Comparison of ENCODE assay signal across 8 mouse cellular contexts in genomic region chr11:62820059-62820541, GRCm38 (mm10). TPM values are rescaled to one million over a fixed set of nuclear protein-coding genes. Genes with fewer than 3 reads are reported as not detected.
DNase-seq lines count a peak whose midpoint lies in the region.

TSS of gene Trim16 (plus strand) at chr11:62820231.

- peaks cover 24% of the 10 kb centered on the region for H3K4me1 ChIP-seq in hindbrain, embryonic 10.5 days (replicated peaks)

- H3K9me3 ChIP-seq in hindbrain, embryonic 10.5 days, result no peaks in the 10 kb centered on the region

- H3K36me3 ChIP-seq in hindbrain, embryonic 10.5 days, result no peaks in the 10 kb centered on the region

- 0 out of 2 replicates have a peak, but pooled peaks cover 4% of the 10 kb centered on the region for H3K27me3 ChIP-seq in hindbrain, embryonic 10.5 days (ENCODE audit: insufficient read depth, poor library complexity, severe bottlenecking)

- 15% methylated on average over 15 of the region's 15 CpGs for WGBS in hindbrain, embryonic 10.5 days

- DNase-seq in NIH3T3 (ENCODE audit: low read depth), result peak; percentile 82
- peak; percentile 81 to 83 for DNase-seq in cerebellum, postnatal 10 days
- peak; percentile 14 to 53 for DNase-seq in frontal cortex, adult 2 months (ENCODE audit: extremely low spot score in 1 of 2, low spot score in 1 of 2)
- DNase-seq in hindbrain, embryonic 10.5 days (ENCODE audit: low spot score), result peak; percentile 59
- peak; percentile 21 to 44 for DNase-seq in layer of hippocampus, postnatal 14 days (ENCODE audit: low spot score in 2 of 2)
- peak; percentile 93 for DNase-seq in lung, postnatal 10 days
- peak; percentile 71 for DNase-seq in ovary, postnatal 14 days (ENCODE audit: low spot score)
- DNase-seq in thymus, postnatal 25 days, result peak; percentile 30

- H3K27ac ChIP-seq in hindbrain, embryonic 10.5 days, result peak within 1 kb of the TSS; percentile 84

- H3K4me3 ChIP-seq in hindbrain, embryonic 10.5 days, result peak within 1 kb of the TSS; percentile 50

RNA-seq across cellular contexts. Expression of gene Trim16, which starts in this region (rescaled TPM):
- 1.8 and 2.2 TPM in 2 replicates for polyA plus RNA-seq in frontal cortex, adult 2 months (2012; rRNA removed)
- 4.4 and 6.1 TPM in 2 replicates for polyA plus RNA-seq in hindbrain, embryonic 10.5 days (2016; fragmentation: Nextera tagmentation; extraction: Ambion mirVana)
- 1 to 10 TPM; 3.9 to 4.0 TPM for total RNA-seq in layer of hippocampus, postnatal 14 days (2021)

Comparison
In these comparisons a context has a peak if more than half of its experiments do, and no peak if none do; other contexts are left out.
1. Peak in every context shown above with its lines: DNase-seq, H3K4me3 ChIP-seq and H3K27ac ChIP-seq.
2. DNase-seq: peak in every context shown above with its lines; median percentile 93 in lung, postnatal 10 days; 82 in NIH3T3; 82 in cerebellum, postnatal 10 days; 71 in ovary, postnatal 14 days; 59 in hindbrain, embryonic 10.5 days; 34 in frontal cortex, adult 2 months; 32 in layer of hippocampus, postnatal 14 days; 30 in thymus, postnatal 25 days.